Mouse (Mus musculus) liver, postnatal 0 days (tissue): ENCODE measurements at regions not wholly inside any gene's neighbourhood (a gene's known extent, or its start where the extent isn't known, plus 50 kb on each side); places are given as distances from the start of the nearest gene placed in this dataset.

Experiments
- ATAC-seq: fragments of 200-750 bp; cut with Nextera tagmentation; 2 replicates; pipeline ENCODE4 v1.8.0; 2017; ENCODE audit warnings: mild to moderate bottlenecking, moderate library complexity
- DNase-seq: peaks from one replicate; pipeline ENCODE4 v3.0.0-alpha.2; 2016
- H3K27ac ChIP-seq: fragments of 300-500 bp; sonication (generic); 2 replicates; pipeline ENCODE4 v1.5.1; 2014; ENCODE audit warnings: antibody characterized with exemption, moderate library complexity, mild to moderate bottlenecking, low read depth
- H3K27me3 ChIP-seq: fragments of 300-500 bp; sonication (generic); 2 replicates; pipeline ENCODE4 v1.6.1; 2014; ENCODE audit warnings: low read length, control low read depth, mixed read lengths; ENCODE audit not compliant: insufficient read depth
- H3K36me3 ChIP-seq: fragments of 300-500 bp; sonication (generic); replicated peaks from 2 replicates; pipeline ENCODE4 v1.6.1; 2014; ENCODE audit warnings: mild to moderate bottlenecking, control low read depth, low read length, moderate library complexity, mixed read lengths; ENCODE audit not compliant: insufficient read depth
- H3K4me1 ChIP-seq: fragments of 300-500 bp; sonication (generic); 2 replicates; pipeline ENCODE4 v1.6.1; 2014; ENCODE audit warnings: antibody characterized with exemption, mild to moderate bottlenecking, control low read depth; ENCODE audit not compliant: insufficient read depth
- H3K4me2 ChIP-seq: fragments of 300-500 bp; sonication (generic); 2 replicates; pipeline ENCODE4 v1.6.1; 2014; ENCODE audit warnings: low read depth, mild to moderate bottlenecking, low read length, moderate library complexity, mixed read lengths
- H3K4me3 ChIP-seq: fragments of 300-500 bp; sonication (generic); 2 replicates; pipeline ENCODE4 v1.5.1; 2014; ENCODE audit warnings: low read depth, low read length
- H3K9ac ChIP-seq: fragments of 300-500 bp; sonication (generic); replicated peaks from 2 replicates; pipeline ENCODE4 v1.6.1; 2014; ENCODE audit warnings: mild to moderate bottlenecking, moderate library complexity
- H3K9me3 ChIP-seq: fragments of 300-500 bp; sonication (generic); 2 replicates; pipeline ENCODE4 v1.6.1; 2016; ENCODE audit warnings: mild to moderate bottlenecking, control low read depth, low read length, mixed read lengths
- CTCF ChIP-seq: sonication (generic); IDR thresholded peaks from 2 replicates; pipeline ENCODE4 v1.5.1; 2016; ENCODE audit warnings: antibody characterized with exemption, low read depth
- EP300 ChIP-seq: IDR thresholded peaks from 2 replicates; pipeline ENCODE4 v1.6.1; 2016; ENCODE audit warnings: antibody characterized with exemption, low read depth, mild to moderate bottlenecking
- WGBS: fragments of 180-500 bp; shearing (Covaris S2); extraction: QIAGEN DNeasy Blood & Tissue Kit; methylation state at CpG from one replicate; pipeline ENCODE4 v1.1.7; 2014; ENCODE audit not compliant: insufficient replicate concordance; 5-methylcytosine and 5-hydroxymethylcytosine counted together

GRCm38 (mm10) chr14:36527310-36527709, 432.6 kb downstream of the 4930474N05Rik start:
- ATAC-seq, result no peak
- no peaks in the 10 kb centered on the region for H3K27me3 ChIP-seq
- H3K36me3 ChIP-seq, result no peaks in the 10 kb centered on the region
- 48% methylated on average over 1 of the region's 1 CpGs for WGBS
- DNase-seq, result no peak
- no peak overlapping the region for H3K4me2 ChIP-seq
- no peak overlapping the region for H3K9ac ChIP-seq
- TF ChIP-seq CTCF (no peak), EP300 (no peak)
- no peaks in the 10 kb centered on the region for H3K9me3 ChIP-seq
- H3K4me1 ChIP-seq, result no peaks in the 10 kb centered on the region
- no peak overlapping the region for H3K4me3 ChIP-seq
- H3K27ac ChIP-seq, result no peak overlapping the region

GRCm38 (mm10) chr14:36525591-36526037, 430.9 kb downstream of the 4930474N05Rik start:
- Histone ChIP-seq H3K4me3 (no peak overlapping the region), H3K9ac (no peak overlapping the region), H3K36me3 (no peaks in the 10 kb centered on the region), H3K27ac (no peak overlapping the region), H3K9me3 (no peaks in the 10 kb centered on the region), H3K4me2 (no peak overlapping the region), H3K27me3 (no peaks in the 10 kb centered on the region), H3K4me1 (no peaks in the 10 kb centered on the region)
- no peak for TF ChIP-seq EP300
- TF ChIP-seq CTCF, result no peak
- ATAC-seq (no peak), DNase-seq (no peak)

- TF ChIP-seq CTCF, result no peak
- TF ChIP-seq EP300, result no peak
- Histone ChIP-seq H3K4me1 (no peaks in the 10 kb centered on the region), H3K9me3 (no peaks in the 10 kb centered on the region), H3K9ac (no peak overlapping the region), H3K36me3 (no peaks in the 10 kb centered on the region), H3K27me3 (no peaks in the 10 kb centered on the region), H3K27ac (no peak overlapping the region), H3K4me3 (no peak overlapping the region), H3K4me2 (no peak overlapping the region)
- ATAC-seq, result no peak
- WGBS, result 57% methylated on average over 2 of the region's 2 CpGs
- no peak for DNase-seq
Measured at GRCm38 (mm10) chr14:36502076-36502994, 407.6 kb downstream of the 4930474N05Rik start.

- no peak for TF ChIP-seq CTCF
- no peak for TF ChIP-seq EP300
- Histone ChIP-seq H3K9ac (no peak overlapping the region), H3K4me1 (no peaks in the 10 kb centered on the region), H3K4me2 (no peak overlapping the region), H3K27ac (no peak overlapping the region), H3K4me3 (no peak overlapping the region), H3K36me3 (no peaks in the 10 kb centered on the region), H3K27me3 (no peaks in the 10 kb centered on the region), H3K9me3 (no peaks in the 10 kb centered on the region)
- no peak for DNase-seq
- WGBS, result 66% methylated on average over 2 of the region's 2 CpGs
- ATAC-seq, result no peak
Measured at GRCm38 (mm10) chr14:36499323-36499722, 404.6 kb downstream of the 4930474N05Rik start.

GRCm38 (mm10) chr14:36485499-36485898, 390.8 kb downstream of the 4930474N05Rik start:
- no peak overlapping the region for H3K9ac ChIP-seq
- H3K4me1 ChIP-seq, result no peaks in the 10 kb centered on the region
- H3K36me3 ChIP-seq, result no peaks in the 10 kb centered on the region
- no peak for DNase-seq
- H3K27ac ChIP-seq, result no peak overlapping the region
- H3K9me3 ChIP-seq, result no peaks in the 10 kb centered on the region
- ATAC-seq, result no peak
- no peak overlapping the region for H3K4me2 ChIP-seq
- TF ChIP-seq CTCF (no peak), EP300 (no peak)
- no peaks in the 10 kb centered on the region for H3K27me3 ChIP-seq
- no peak overlapping the region for H3K4me3 ChIP-seq

- Histone ChIP-seq H3K9me3 (no peaks in the 10 kb centered on the region), H3K4me2 (no peak overlapping the region), H3K27me3 (no peaks in the 10 kb centered on the region), H3K4me1 (no peaks in the 10 kb centered on the region), H3K27ac (no peak overlapping the region), H3K36me3 (no peaks in the 10 kb centered on the region), H3K9ac (no peak overlapping the region), H3K4me3 (no peak overlapping the region)
- ATAC-seq, result no peak
- TF ChIP-seq EP300, result no peak
- TF ChIP-seq CTCF, result no peak
- DNase-seq, result no peak
- WGBS, result 61% methylated on average over 2 of the region's 2 CpGs
Measured at GRCm38 (mm10) chr14:36471617-36472016, 376.9 kb downstream of the 4930474N05Rik start.
